Comparison of ENCODE assay signal across 7 mouse cellular contexts in the genomic region with DNA sequence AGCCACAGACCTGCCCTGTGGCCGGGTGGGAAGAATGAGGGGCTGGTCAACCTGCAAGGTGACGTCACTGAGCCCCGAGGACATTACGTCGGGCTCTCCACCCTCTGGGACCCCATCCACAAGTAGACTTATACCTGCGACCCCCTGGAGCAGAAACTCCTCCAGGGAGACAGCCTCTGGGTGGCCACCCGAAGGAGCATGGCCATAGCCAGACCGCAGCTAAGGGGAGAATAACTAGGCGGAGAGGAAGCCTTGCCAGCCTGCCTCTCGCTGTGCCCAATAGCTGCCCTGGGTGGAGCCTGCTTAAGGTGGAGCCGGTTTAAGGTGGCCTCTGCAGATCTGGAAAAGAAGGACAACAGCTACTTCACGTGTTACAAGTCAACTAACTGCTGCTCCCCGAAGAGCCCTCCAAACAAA. TPM values are rescaled to one million over a fixed set of nuclear protein-coding genes. Genes with fewer than 3 reads are reported as not detected.
DNase-seq lines count a peak whose midpoint lies in the region; ATAC-seq and TF ChIP-seq lines count a peak whose summit lies in the region.

A gene (minus strand): TSS at position 270 of the 417 bp plus-strand sequence.

- DNase-seq in adrenal gland, adult 18-20 months (ENCODE audit: low spot score in 2 of 2), result peak; percentile 61 to 74
- DNase-seq in embryonic facial prominence, embryonic 14.5 days (ENCODE audit: low spot score), result no peak
- DNase-seq in heart, embryonic 10.5 days (ENCODE audit: low spot score), result no peak

- peak within 1 kb of the TSS; percentile 21; the same call in 1 of the 2 replicates for H3K4me3 ChIP-seq in ES-Bruce4 (ENCODE audit: low read depth, low read length)
- H3K4me3 ChIP-seq in embryonic facial prominence, embryonic 14.5 days (ENCODE audit: low read depth, low read length), result peak within 1 kb of the TSS; percentile 38
- peak within 1 kb of the TSS; percentile 51 for H3K4me3 ChIP-seq in heart, embryonic 10.5 days
- H3K4me3 ChIP-seq in kidney, embryonic 14.5 days (ENCODE audit: low read length), result peak within 1 kb of the TSS; percentile 32
- H3K4me3 ChIP-seq in lung, embryonic 15.5 days, result peak within 1 kb of the TSS; percentile 36
- H3K4me3 ChIP-seq in stomach, embryonic 15.5 days (replicated peaks), result peak within 1 kb of the TSS; percentile 37

- peak within 1 kb of the TSS; percentile 54 for H3K4me2 ChIP-seq in embryonic facial prominence, embryonic 14.5 days (ENCODE audit: low read depth, low read length)
- H3K4me2 ChIP-seq in kidney, embryonic 14.5 days (replicated peaks; ENCODE audit: low read depth, low read length), result peak within 1 kb of the TSS; percentile 53
- H3K4me2 ChIP-seq in lung, embryonic 15.5 days, result peak within 1 kb of the TSS; percentile 58
- peak within 1 kb of the TSS; percentile 60 for H3K4me2 ChIP-seq in stomach, embryonic 15.5 days

- H3K27me3 ChIP-seq in ES-Bruce4 (ENCODE audit: control insufficient read depth, insufficient read depth, low read length, poor library complexity, severe bottlenecking), result no peaks in the 10 kb centered on the region
- H3K27me3 ChIP-seq in embryonic facial prominence, embryonic 14.5 days (replicated peaks; ENCODE audit: control insufficient read depth, insufficient read depth, low read length), result no peaks in the 10 kb centered on the region
- H3K27me3 ChIP-seq in heart, embryonic 10.5 days (ENCODE audit: insufficient read depth, poor library complexity, severe bottlenecking), result no peaks in the 10 kb centered on the region
- no peaks in the 10 kb centered on the region for H3K27me3 ChIP-seq in kidney, embryonic 14.5 days (ENCODE audit: control insufficient read depth, insufficient read depth, low read length)
- no peaks in the 10 kb centered on the region for H3K27me3 ChIP-seq in lung, embryonic 15.5 days
- H3K27me3 ChIP-seq in stomach, embryonic 15.5 days (replicated peaks), result no peaks in the 10 kb centered on the region

- H3K9ac ChIP-seq in ES-Bruce4 (ENCODE audit: low read depth, poor library complexity, severe bottlenecking), result peak within 1 kb of the TSS; percentile 40
- H3K9ac ChIP-seq in embryonic facial prominence, embryonic 14.5 days (ENCODE audit: low read depth, low read length), result peak within 1 kb of the TSS; percentile 60
- H3K9ac ChIP-seq in kidney, embryonic 14.5 days (ENCODE audit: low read depth, low read length), result peak within 1 kb of the TSS; percentile 54
- H3K9ac ChIP-seq in lung, embryonic 15.5 days, result peak within 1 kb of the TSS; percentile 34
- H3K9ac ChIP-seq in stomach, embryonic 15.5 days, result 0 out of 2 replicates have a peak within 1 kb of the TSS, but pooled peaks have one; percentile 31

- ATAC-seq in embryonic facial prominence, embryonic 14.5 days (ENCODE audit: low read depth), result peak; percentile 34; the same call in 1 of the 2 replicates
- peak; percentile 36; the same call in 1 of the 2 replicates for ATAC-seq in kidney, embryonic 14.5 days (ENCODE audit: low FRiP score, low TSS enrichment)
- peak; percentile 46; the same call in 1 of the 2 replicates for ATAC-seq in lung, embryonic 15.5 days (ENCODE audit: borderline replicate concordance, extremely low read depth, low FRiP score, low TSS enrichment)
- ATAC-seq in stomach, embryonic 15.5 days (ENCODE audit: insufficient read depth, low FRiP score, low read depth), result peak; percentile 68; the same call in 1 of the 2 replicates

- TF ChIP-seq EP300 in ES-Bruce4 (IDR thresholded peaks at IDR 0.05; ENCODE audit: insufficient read depth, low read depth, low read length), result no peak

- no peak for TF ChIP-seq POLR2A in ES-Bruce4 (IDR thresholded peaks at IDR 0.05; ENCODE audit: insufficient read depth, low read length)

- 23% methylated on average over 13 of the region's 13 CpGs for WGBS in embryonic facial prominence, embryonic 14.5 days
- WGBS in heart, embryonic 10.5 days, result 28% methylated on average over 13 of the region's 13 CpGs
- 22% methylated on average over 13 of the region's 13 CpGs for WGBS in kidney, embryonic 14.5 days
- 20% methylated on average over 13 of the region's 13 CpGs for WGBS in lung, embryonic 15.5 days
- WGBS in stomach, embryonic 15.5 days, result 28% methylated on average over 13 of the region's 13 CpGs

- peaks cover 12% of the 10 kb centered on the region for H3K4me1 ChIP-seq in ES-Bruce4 (ENCODE audit: control insufficient read depth, insufficient read depth, low read length)
- no peaks in the 10 kb centered on the region for H3K4me1 ChIP-seq in embryonic facial prominence, embryonic 14.5 days (ENCODE audit: control insufficient read depth, insufficient read depth, low read length)
- peaks cover 6% of the 10 kb centered on the region for H3K4me1 ChIP-seq in heart, embryonic 10.5 days
- 0 out of 2 replicates have a peak, but pooled peaks cover 3% of the 10 kb centered on the region for H3K4me1 ChIP-seq in kidney, embryonic 14.5 days (ENCODE audit: control insufficient read depth, insufficient read depth, low read length)
- peaks cover 3% of the 10 kb centered on the region for H3K4me1 ChIP-seq in lung, embryonic 15.5 days
- H3K4me1 ChIP-seq in stomach, embryonic 15.5 days, result peaks cover 8% of the 10 kb centered on the region; the same call in 1 of the 2 replicates

- no peaks in the 10 kb centered on the region for H3K36me3 ChIP-seq in ES-Bruce4 (ENCODE audit: control insufficient read depth, insufficient read depth, low read length, poor library complexity, severe bottlenecking)
- H3K36me3 ChIP-seq in embryonic facial prominence, embryonic 14.5 days (ENCODE audit: control insufficient read depth, insufficient read depth, low read length), result no peaks in the 10 kb centered on the region
- peaks cover 6% of the 10 kb centered on the region; the same call in 1 of the 2 replicates for H3K36me3 ChIP-seq in heart, embryonic 10.5 days
- no peaks in the 10 kb centered on the region for H3K36me3 ChIP-seq in kidney, embryonic 14.5 days (ENCODE audit: control insufficient read depth, insufficient read depth, low read length)
- no peaks in the 10 kb centered on the region for H3K36me3 ChIP-seq in lung, embryonic 15.5 days
- no peaks in the 10 kb centered on the region for H3K36me3 ChIP-seq in stomach, embryonic 15.5 days

- no peaks in the 10 kb centered on the region for H3K9me3 ChIP-seq in ES-Bruce4 (replicated peaks; ENCODE audit: control insufficient read depth, insufficient read depth, low read length, poor library complexity, severe bottlenecking)
- no peaks in the 10 kb centered on the region for H3K9me3 ChIP-seq in embryonic facial prominence, embryonic 14.5 days (ENCODE audit: control insufficient read depth, low read length)
- no peaks in the 10 kb centered on the region for H3K9me3 ChIP-seq in heart, embryonic 10.5 days
- no peaks in the 10 kb centered on the region for H3K9me3 ChIP-seq in kidney, embryonic 14.5 days (ENCODE audit: control insufficient read depth, low read length)
- H3K9me3 ChIP-seq in lung, embryonic 15.5 days, result no peaks in the 10 kb centered on the region
- no peaks in the 10 kb centered on the region for H3K9me3 ChIP-seq in stomach, embryonic 15.5 days

- H3K27ac ChIP-seq in ES-Bruce4 (ENCODE audit: insufficient read depth, low read length), result no peak within 1 kb of the TSS
- H3K27ac ChIP-seq in embryonic facial prominence, embryonic 14.5 days (replicated peaks; ENCODE audit: low read depth, low read length), result no peak within 1 kb of the TSS
- peak within 1 kb of the TSS; percentile 47 for H3K27ac ChIP-seq in heart, embryonic 10.5 days
- H3K27ac ChIP-seq in kidney, embryonic 14.5 days (ENCODE audit: low read depth, low read length), result no peak within 1 kb of the TSS
- no peak within 1 kb of the TSS for H3K27ac ChIP-seq in lung, embryonic 15.5 days
- H3K27ac ChIP-seq in stomach, embryonic 15.5 days, result no peak within 1 kb of the TSS

- TF ChIP-seq CTCF in ES-Bruce4 (IDR thresholded peaks at IDR 0.05; ENCODE audit: low read depth, low read length), result no peak

RNA-seq across cellular contexts. Expression of the gene that starts here (rescaled TPM):
- polyA plus RNA-seq in ES-Bruce4 (2011; ENCODE audit: insufficient read depth, insufficient read length, low read depth, missing spikeins), result 1.1 and 1.7 TPM in 2 replicates
- 100 to 1,000 TPM in 1 of 2 experiments, 10 to 100 TPM in 1; 65.1 to 101 TPM for total RNA-seq in adrenal gland, adult 18-20 months (2021)
- 0.38 and 0.60 TPM in 2 replicates for polyA plus RNA-seq in embryonic facial prominence, embryonic 14.5 days (2014; fragmentation: Nextera tagmentation; extraction: Ambion mirVana)
- 0.30 and 0.43 TPM in 2 replicates for polyA plus RNA-seq in heart, embryonic 10.5 days (2016; fragmentation: Nextera tagmentation; extraction: Ambion mirVana)
- polyA plus RNA-seq in kidney, embryonic 14.5 days (2014; fragmentation: Nextera tagmentation; extraction: Ambion mirVana), result 0.53 and 0.99 TPM in 2 replicates
- polyA plus RNA-seq in lung, embryonic 15.5 days (2015; fragmentation: Nextera tagmentation; extraction: Ambion mirVana), result 0.54 and 0.63 TPM in 2 replicates
- 1.2 and 1.7 TPM in 2 replicates for polyA plus RNA-seq in stomach, embryonic 15.5 days (2015; fragmentation: Nextera tagmentation; extraction: Ambion mirVana)

Comparison
In these comparisons a context has a peak if more than half of its experiments do, and no peak if none do; other contexts are left out.
1. Peak in ATAC-seq, H3K4me3 ChIP-seq, H3K9ac ChIP-seq and H3K4me2 ChIP-seq in embryonic facial prominence, embryonic 14.5 days; RNA of the gene not detected or under 1 TPM.
2. Peak in ATAC-seq, H3K4me3 ChIP-seq, H3K9ac ChIP-seq and H3K4me2 ChIP-seq in kidney, embryonic 14.5 days; RNA of the gene not detected or under 1 TPM.
3. Peak in ATAC-seq, H3K4me3 ChIP-seq, H3K9ac ChIP-seq and H3K4me2 ChIP-seq in lung, embryonic 15.5 days; RNA of the gene not detected or under 1 TPM.
4. DNase-seq: peak in adrenal gland, adult 18-20 months (2 of 2); none in embryonic facial prominence, embryonic 14.5 days (single experiment) and heart, embryonic 10.5 days (single experiment).
5. Peak in every context shown above with its lines, with median percentiles within 50 percentile points of each other: H3K4me3 ChIP-seq, H3K9ac ChIP-seq, ATAC-seq and H3K4me2 ChIP-seq.